Mouse (Mus musculus) large intestine, adult 2 months (tissue): Measurements from ENCODE around the gene Adora2b. TPM values are rescaled to one million over a fixed set of nuclear protein-coding genes. Genes with fewer than 3 reads are reported as not detected.

Source experiments
- polyA plus RNA-seq: library from polyadenylated mRNA; depleted of rRNA; stranded (reverse); fragments of >200 nt; gene quantifications from 2 replicates; pipeline ENCODE4 v1.2.3, GENCODE M21; 2012; rRNA removed

Adora2b gene
- polyA plus RNA-seq, 1 experiment: 0.95 TPM

Other genes with a start within 250 kb of the Adora2b start
- gene Zswim7, start 32.4 kb downstream of the Adora2b start, polyA plus RNA-seq: 15.7 and 22.4 TPM in 2 replicates
- gene Ttc19, start 32.5 kb downstream of the Adora2b start, polyA plus RNA-seq: 5.7 and 8.8 TPM in 2 replicates
- gene Pigl, start 209.5 kb downstream of the Adora2b start, polyA plus RNA-seq: 7.3 and 13.1 TPM in 2 replicates
- gene Ncor1, start 209.6 kb downstream of the Adora2b start, polyA plus RNA-seq: 75.6 and 164 TPM in 2 replicates